Mouse (Mus musculus): Measurements from ENCODE around the gene Tmem247. TPM values are rescaled to one million over a fixed set of nuclear protein-coding genes. Genes with fewer than 3 reads are reported as not detected.

Tmem247 gene
- polyA plus RNA-seq, 1 experiment from 2014 or later, result not detected

DNA sequence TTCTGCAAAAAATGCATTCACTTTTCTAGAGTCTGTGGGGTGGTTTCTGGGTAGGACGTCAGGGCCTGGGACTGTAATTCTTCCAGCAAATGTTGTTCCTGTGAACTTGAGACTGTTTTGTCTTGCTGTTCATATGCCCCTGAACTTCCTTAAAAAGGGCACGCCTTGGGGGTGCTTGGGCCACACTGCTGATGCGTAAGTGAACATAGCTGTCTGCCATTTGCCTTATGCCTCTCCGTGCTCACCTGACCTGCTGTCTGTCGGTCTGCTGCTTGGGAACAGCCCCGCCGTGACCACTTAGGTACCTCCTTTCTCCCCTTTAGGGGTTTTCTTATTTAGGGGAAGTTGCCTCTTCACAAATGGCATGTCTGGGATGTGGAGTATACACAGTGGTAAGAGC is 54.7 kb downstream of the Tmem247 start:
- ATAC-seq (no peak), DNase-seq (no peak)
- Histone ChIP-seq H3K36me3 (replicated peaks; ENCODE audit: insufficient read depth, low read length) (0 out of 2 replicates have a peak, but pooled peaks cover 4% of the 10 kb centered on the region), H3K4me2 (ENCODE audit: low read depth, low read length) (no peak overlapping the region), H3K27me3 (ENCODE audit: insufficient read depth, low read length) (no peaks in the 10 kb centered on the region), H3K9me3 (ENCODE audit: low read length) (no peaks in the 10 kb centered on the region), H3K4me3 (ENCODE audit: low read depth, low read length) (no peak overlapping the region), H3K9ac (replicated peaks) (no peak overlapping the region), H3K4me1 (ENCODE audit: insufficient read depth) (peaks cover 13% of the 10 kb centered on the region; the same call in 1 of the 2 replicates), H3K27ac (ENCODE audit: low read depth) (no peak overlapping the region)
- TF ChIP-seq CTCF (IDR thresholded peaks at IDR 0.05; ENCODE audit: low read depth) (no peak), EP300 (IDR thresholded peaks at IDR 0.05; ENCODE audit: low read depth) (no peak)
- 56% methylated on average over 7 of the region's 7 CpGs for WGBS (ENCODE audit: insufficient replicate concordance)

Other genes with a start within 250 kb of the Tmem247 start
- 7.5 and 8.2 TPM in 2 replicates for gene Epas1, start 163.6 kb upstream of the Tmem247 start, polyA plus RNA-seq (2015; fragmentation: Nextera tagmentation; extraction: Ambion mirVana)
- gene Atp6v1e2, start 30.5 kb downstream of the Tmem247 start, polyA plus RNA-seq (2015; fragmentation: Nextera tagmentation; extraction: Ambion mirVana), result not detected in 2 replicates
- gene Rhoq, start 45.7 kb downstream of the Tmem247 start, polyA plus RNA-seq (2015; fragmentation: Nextera tagmentation; extraction: Ambion mirVana), result 1.5 and 1.6 TPM in 2 replicates
- gene Pigf, start 108.1 kb downstream of the Tmem247 start, polyA plus RNA-seq (2015; fragmentation: Nextera tagmentation; extraction: Ambion mirVana), result 13.2 and 14.8 TPM in 2 replicates
- gene Cript, start 108.2 kb downstream of the Tmem247 start, polyA plus RNA-seq (2015; fragmentation: Nextera tagmentation; extraction: Ambion mirVana), result 64.4 and 66.6 TPM in 2 replicates
- 1.4 and 1.7 TPM in 2 replicates for gene Socs5, start 190.3 kb downstream of the Tmem247 start, polyA plus RNA-seq (2015; fragmentation: Nextera tagmentation; extraction: Ambion mirVana)